Mouse (Mus musculus) heart, embryonic 15.5 days (tissue): ENCODE measurements around the gene Macrod2. TPM values are rescaled to one million over a fixed set of nuclear protein-coding genes. Genes with fewer than 3 reads are reported as not detected.
A peak's percentile ranks its signal among the peaks of the same experiment; 100 is the strongest.

Experiments used
- ATAC-seq: fragments of 200-750 bp; cut with Nextera tagmentation; replicated peaks from 2 replicates; pipeline ENCODE4 v1.8.0; 2017; ENCODE audit warnings: low read depth, moderate TSS enrichment; ENCODE audit not compliant: insufficient number of reproducible peaks, insufficient read depth, low FRiP score
- H3K27ac ChIP-seq: fragments of 300-500 bp; sonication (generic); 2 replicates; pipeline ENCODE4 v1.5.1; 2015; ENCODE audit warnings: mild to moderate bottlenecking, inconsistent platforms
- H3K27me3 ChIP-seq: fragments of 300-500 bp; sonication (generic); 2 replicates; pipeline ENCODE4 v1.6.1; 2015; ENCODE audit warnings: inconsistent platforms
- H3K36me3 ChIP-seq: fragments of 300-500 bp; sonication (generic); 2 replicates; pipeline ENCODE4 v1.6.1; 2015; ENCODE audit warnings: mild to moderate bottlenecking, inconsistent platforms
- H3K4me1 ChIP-seq: fragments of 300-500 bp; sonication (generic); replicated peaks from 2 replicates; pipeline ENCODE4 v1.6.1; 2015; ENCODE audit warnings: inconsistent platforms
- H3K4me2 ChIP-seq: fragments of 300-500 bp; sonication (generic); 2 replicates; pipeline ENCODE4 v1.6.1; 2015; ENCODE audit warnings: inconsistent platforms, mild to moderate bottlenecking, moderate library complexity
- H3K4me3 ChIP-seq: fragments of 300-500 bp; sonication (generic); 2 replicates; pipeline ENCODE4 v1.5.1; 2015; ENCODE audit warnings: mild to moderate bottlenecking, inconsistent platforms
- H3K9ac ChIP-seq: fragments of 300-500 bp; sonication (generic); 2 replicates; pipeline ENCODE4 v1.6.1; 2015; ENCODE audit warnings: mild to moderate bottlenecking, inconsistent platforms
- H3K9me3 ChIP-seq: fragments of 300-500 bp; sonication (generic); replicated peaks from 2 replicates; pipeline ENCODE4 v1.6.1; 2016; ENCODE audit warnings: inconsistent platforms
- WGBS: fragments of 180-500 bp; shearing (Covaris S2); methylation state at CpG from one replicate; pipeline ENCODE4 v1.1.7; 2015; ENCODE audit warnings: mixed read lengths; 5-methylcytosine and 5-hydroxymethylcytosine counted together
- polyA plus RNA-seq: library from polyadenylated mRNA; unstranded; fragments of >200 nt; fragmentation: Nextera tagmentation; extraction: Ambion mirVana; gene quantifications from 2 replicates; pipeline ENCODE4 v1.2.1, GENCODE M21; 2015

The Macrod2 gene
- polyA plus RNA-seq, 1 experiment from 2014 or later = 25.3 TPM

GRCm38 (mm10) chr2:141123875-141124274 is 728.8 kb downstream of the Macrod2 start:
- no peaks in the 10 kb centered on the region for H3K27me3 ChIP-seq
- no peak for ATAC-seq
- H3K9ac ChIP-seq = no peak overlapping the region
- H3K4me1 ChIP-seq = no peaks in the 10 kb centered on the region
- H3K9me3 ChIP-seq = no peaks in the 10 kb centered on the region
- 83% methylated on average over 1 of the region's 1 CpGs for WGBS
- no peaks in the 10 kb centered on the region for H3K36me3 ChIP-seq
- no peak overlapping the region for H3K4me2 ChIP-seq
- no peak overlapping the region for H3K4me3 ChIP-seq
- no peak overlapping the region for H3K27ac ChIP-seq

- no peaks in the 10 kb centered on the region for H3K36me3 ChIP-seq
- H3K9ac ChIP-seq = no peak overlapping the region
- no peak overlapping the region for H3K4me2 ChIP-seq
- H3K27me3 ChIP-seq = no peaks in the 10 kb centered on the region
- no peak for ATAC-seq
- H3K9me3 ChIP-seq = no peaks in the 10 kb centered on the region
- no peaks in the 10 kb centered on the region for H3K4me1 ChIP-seq
- no peak overlapping the region for H3K4me3 ChIP-seq
- H3K27ac ChIP-seq = no peak overlapping the region
Observed at GRCm38 (mm10) chr2:141125638-141126037, 730.5 kb downstream of the Macrod2 start.

GRCm38 (mm10) chr2:141142266-141142665 is 747.2 kb downstream of the Macrod2 start:
- 69% methylated on average over 2 of the region's 2 CpGs for WGBS
- no peaks in the 10 kb centered on the region for H3K27me3 ChIP-seq
- H3K9ac ChIP-seq = no peak overlapping the region
- H3K4me1 ChIP-seq = no peaks in the 10 kb centered on the region
- H3K36me3 ChIP-seq = no peaks in the 10 kb centered on the region
- ATAC-seq = no peak
- H3K9me3 ChIP-seq = no peaks in the 10 kb centered on the region
- no peak overlapping the region for H3K4me2 ChIP-seq
- no peak overlapping the region for H3K4me3 ChIP-seq
- H3K27ac ChIP-seq = no peak overlapping the region

GRCm38 (mm10) chr2:141152011-141152772 is 757.1 kb downstream of the Macrod2 start:
- Histone ChIP-seq H3K36me3 (no peaks in the 10 kb centered on the region), H3K27ac (peak overlapping the region; percentile 40; the same call in 1 of the 2 replicates), H3K27me3 (no peaks in the 10 kb centered on the region), H3K9me3 (no peaks in the 10 kb centered on the region), H3K9ac (no peak overlapping the region), H3K4me3 (no peak overlapping the region), H3K4me1 (peaks cover 12% of the 10 kb centered on the region), H3K4me2 (no peak overlapping the region)
- ATAC-seq = 0 out of 2 replicates have a peak, but pooled peaks have one; percentile 72
- WGBS = 59% methylated on average over 7 of the region's 7 CpGs

GRCm38 (mm10) chr2:141155972-141156371 is 760.9 kb downstream of the Macrod2 start:
- Histone ChIP-seq H3K9ac (no peak overlapping the region), H3K27ac (no peak overlapping the region), H3K27me3 (no peaks in the 10 kb centered on the region), H3K9me3 (no peaks in the 10 kb centered on the region), H3K4me1 (peaks cover 12% of the 10 kb centered on the region), H3K36me3 (no peaks in the 10 kb centered on the region), H3K4me3 (no peak overlapping the region), H3K4me2 (no peak overlapping the region)
- WGBS = 66% methylated on average over 4 of the region's 4 CpGs
- ATAC-seq = no peak

GRCm38 (mm10) chr2:141156979-141157593 is 762.0 kb downstream of the Macrod2 start:
- Histone ChIP-seq H3K36me3 (no peaks in the 10 kb centered on the region), H3K4me3 (no peak overlapping the region), H3K4me2 (no peak overlapping the region), H3K4me1 (peaks cover 8% of the 10 kb centered on the region), H3K27ac (no peak overlapping the region), H3K9me3 (no peaks in the 10 kb centered on the region), H3K27me3 (no peaks in the 10 kb centered on the region), H3K9ac (no peak overlapping the region)
- ATAC-seq = no peak
- 79% methylated on average over 7 of the region's 7 CpGs for WGBS

- Histone ChIP-seq H3K4me3 (no peak overlapping the region), H3K9me3 (no peaks in the 10 kb centered on the region), H3K9ac (no peak overlapping the region), H3K4me1 (no peaks in the 10 kb centered on the region), H3K27ac (no peak overlapping the region), H3K4me2 (no peak overlapping the region), H3K36me3 (no peaks in the 10 kb centered on the region), H3K27me3 (no peaks in the 10 kb centered on the region)
- WGBS = 76% methylated on average over 7 of the region's 7 CpGs
- ATAC-seq = no peak
Observed at GRCm38 (mm10) chr2:141158161-141158560, 763.1 kb downstream of the Macrod2 start.

- Histone ChIP-seq H3K36me3 (no peaks in the 10 kb centered on the region), H3K4me2 (no peak overlapping the region), H3K9me3 (no peaks in the 10 kb centered on the region), H3K4me3 (no peak overlapping the region), H3K27ac (no peak overlapping the region), H3K9ac (no peak overlapping the region), H3K27me3 (no peaks in the 10 kb centered on the region), H3K4me1 (no peaks in the 10 kb centered on the region)
- ATAC-seq = no peak
- WGBS = 75% methylated on average over 4 of the region's 4 CpGs
Observed at GRCm38 (mm10) chr2:141163918-141164317, 768.8 kb downstream of the Macrod2 start.

GRCm38 (mm10) chr2:141169586-141169985 is 774.5 kb downstream of the Macrod2 start:
- Histone ChIP-seq H3K9me3 (no peaks in the 10 kb centered on the region), H3K4me2 (no peak overlapping the region), H3K9ac (no peak overlapping the region), H3K4me1 (no peaks in the 10 kb centered on the region), H3K4me3 (no peak overlapping the region), H3K27me3 (no peaks in the 10 kb centered on the region), H3K36me3 (no peaks in the 10 kb centered on the region), H3K27ac (no peak overlapping the region)
- no peak for ATAC-seq
- 72% methylated on average over 3 of the region's 3 CpGs for WGBS

GRCm38 (mm10) chr2:141173167-141173566 is 778.1 kb downstream of the Macrod2 start:
- Histone ChIP-seq H3K4me3 (no peak overlapping the region), H3K36me3 (no peaks in the 10 kb centered on the region), H3K27me3 (no peaks in the 10 kb centered on the region), H3K4me1 (no peaks in the 10 kb centered on the region), H3K4me2 (no peak overlapping the region), H3K9ac (no peak overlapping the region), H3K9me3 (no peaks in the 10 kb centered on the region), H3K27ac (no peak overlapping the region)
- no peak for ATAC-seq
- WGBS = 68% methylated on average over 1 of the region's 1 CpGs

- WGBS = 70% methylated on average over 3 of the region's 3 CpGs
- no peak overlapping the region for H3K27ac ChIP-seq
- no peaks in the 10 kb centered on the region for H3K9me3 ChIP-seq
- no peak overlapping the region for H3K9ac ChIP-seq
- no peaks in the 10 kb centered on the region for H3K4me1 ChIP-seq
- no peak overlapping the region for H3K4me3 ChIP-seq
- H3K27me3 ChIP-seq = no peaks in the 10 kb centered on the region
- no peaks in the 10 kb centered on the region for H3K36me3 ChIP-seq
- ATAC-seq = no peak
- no peak overlapping the region for H3K4me2 ChIP-seq
Observed at GRCm38 (mm10) chr2:141173607-141174006, 778.5 kb downstream of the Macrod2 start.

GRCm38 (mm10) chr2:141180656-141181055 is 785.5 kb downstream of the Macrod2 start:
- no peaks in the 10 kb centered on the region for H3K4me1 ChIP-seq
- WGBS = 75% methylated on average over 1 of the region's 1 CpGs
- no peaks in the 10 kb centered on the region for H3K9me3 ChIP-seq

More at GRCm38 (mm10) chr2:141180656-141181055, 785.5 kb downstream of the Macrod2 start:
- Histone ChIP-seq H3K27me3 (no peaks in the 10 kb centered on the region), H3K4me3 (no peak overlapping the region), H3K9ac (no peak overlapping the region), H3K4me2 (no peak overlapping the region), H3K36me3 (no peaks in the 10 kb centered on the region), H3K27ac (no peak overlapping the region)
- no peak for ATAC-seq
